Mouse (Mus musculus) myocyte (in vitro differentiated cells): ENCODE measurements around the gene Farp1.

ENCODE experiments used
- E2F4 ChIP-seq: IDR thresholded peaks from one replicate; pipeline ENCODE4 v1.6.1; 2011; ENCODE audit warnings: mild to moderate bottlenecking, control low read depth, moderate library complexity; ENCODE audit not compliant: insufficient read depth
- MYOD1 ChIP-seq, 3 experiments: IDR thresholded peaks; one replicate each; pipeline ENCODE4 v1.6.1; 2011; ENCODE audit warnings: control low read depth in 2 of 3, low read depth in 2 of 3, mild to moderate bottlenecking in 2 of 3, moderate library complexity in 1 of 3; ENCODE audit not compliant: insufficient read length in 2 of 3, control insufficient read depth in 1 of 3
- POLR2A ChIP-seq: IDR thresholded peaks from one replicate; pipeline ENCODE4 v1.6.1; 2011; ENCODE audit warnings: low read depth, mild to moderate bottlenecking, control low read depth, moderate library complexity; ENCODE audit not compliant: insufficient read length
- POLR2AphosphoS2 ChIP-seq: IDR thresholded peaks from one replicate; pipeline ENCODE4 v1.6.1; 2011; ENCODE audit warnings: low read depth, control low read depth; ENCODE audit not compliant: insufficient read length
- SRF ChIP-seq: IDR thresholded peaks from one replicate; pipeline ENCODE4 v1.6.1; 2011; ENCODE audit warnings: low read depth; ENCODE audit not compliant: control insufficient read depth, insufficient read length
- TCF12 ChIP-seq: IDR thresholded peaks from one replicate; pipeline ENCODE4 v1.6.1; 2011; ENCODE audit warnings: mild to moderate bottlenecking, control low read depth; ENCODE audit not compliant: poor library complexity, insufficient read depth, severe bottlenecking

DNA sequence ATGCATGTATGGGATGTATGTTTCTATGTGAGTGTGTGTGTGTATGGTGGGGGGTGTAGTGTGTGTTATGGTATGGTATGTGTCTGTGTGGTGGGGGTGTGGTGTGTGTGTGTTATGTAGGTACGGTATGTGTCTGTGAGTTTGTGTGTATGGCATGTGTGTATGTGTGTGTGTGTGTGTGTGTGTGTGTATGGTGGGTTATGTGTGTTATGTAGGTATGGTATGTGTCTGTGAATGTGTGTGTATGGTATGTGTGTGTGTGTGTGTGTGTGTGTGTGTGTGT lies 185.0 kb downstream of the Farp1 start:
- TF ChIP-seq POLR2A (no peak), SRF (no peak), E2F4 (no peak), MYOD1 (IDR thresholded peaks at IDR 0.05; ENCODE audit: control insufficient read depth in 1 of 3, insufficient read length in 2 of 3, low read depth in 2 of 3) (no peak), POLR2AphosphoS2 (no peak), TCF12 (no peak)
